Mouse (Mus musculus): Measurements from ENCODE around the gene Nectin1. TPM values are rescaled to one million over a fixed set of nuclear protein-coding genes. Genes with fewer than 3 reads are reported as not detected.
A peak's percentile ranks its signal among the peaks of the same experiment; 100 is the strongest.

Nectin1 gene
- polyA plus RNA-seq, 1 experiment from 2014 or later, result 9.0 TPM

DNA sequence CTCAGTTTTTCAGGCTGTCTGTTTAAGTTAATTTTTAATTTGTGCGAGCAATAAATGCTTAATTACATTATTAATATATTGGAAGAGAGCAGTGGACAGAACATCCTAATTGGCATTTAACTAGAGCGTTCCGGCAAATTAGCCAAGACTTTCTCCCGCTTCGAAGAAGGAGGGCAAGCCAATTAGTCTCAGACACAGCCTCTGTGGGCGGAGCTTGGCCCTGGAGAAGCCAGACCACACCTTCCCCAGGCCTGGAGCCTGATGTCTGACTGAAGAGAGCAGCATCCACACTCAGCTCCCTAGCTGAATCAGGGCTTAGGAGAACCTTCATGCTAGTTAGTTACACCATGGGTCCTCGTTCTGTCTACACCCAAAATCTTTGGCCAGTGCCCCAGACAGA, 64.8 kb downstream of the Nectin1 start:
- no peak overlapping the region for H3K27ac ChIP-seq (replicated peaks; ENCODE audit: low read depth, low read length)
- H3K4me1 ChIP-seq (ENCODE audit: control insufficient read depth, insufficient read depth, low read length), result peaks cover 4% of the 10 kb centered on the region
- no peaks in the 10 kb centered on the region for H3K27me3 ChIP-seq (replicated peaks; ENCODE audit: control insufficient read depth, insufficient read depth, low read length)
- WGBS, result 17% methylated on average over 7 of the region's 7 CpGs
- ATAC-seq (ENCODE audit: low read depth), result no peak; the same call in 1 of the 2 replicates
- H3K4me2 ChIP-seq (ENCODE audit: low read depth, low read length), result 0 out of 2 replicates have a peak overlapping the region, but pooled peaks have one; percentile 10
- peaks cover 8% of the 10 kb centered on the region; the same call in 1 of the 2 replicates for H3K36me3 ChIP-seq (ENCODE audit: control insufficient read depth, insufficient read depth, low read length)
- no peak overlapping the region for H3K9ac ChIP-seq (ENCODE audit: low read depth, low read length)
- no peaks in the 10 kb centered on the region for H3K9me3 ChIP-seq (ENCODE audit: control insufficient read depth, low read length)
- no peak overlapping the region for H3K4me3 ChIP-seq (ENCODE audit: low read depth, low read length)
- peak; percentile 76 for DNase-seq (ENCODE audit: low spot score)

DNA sequence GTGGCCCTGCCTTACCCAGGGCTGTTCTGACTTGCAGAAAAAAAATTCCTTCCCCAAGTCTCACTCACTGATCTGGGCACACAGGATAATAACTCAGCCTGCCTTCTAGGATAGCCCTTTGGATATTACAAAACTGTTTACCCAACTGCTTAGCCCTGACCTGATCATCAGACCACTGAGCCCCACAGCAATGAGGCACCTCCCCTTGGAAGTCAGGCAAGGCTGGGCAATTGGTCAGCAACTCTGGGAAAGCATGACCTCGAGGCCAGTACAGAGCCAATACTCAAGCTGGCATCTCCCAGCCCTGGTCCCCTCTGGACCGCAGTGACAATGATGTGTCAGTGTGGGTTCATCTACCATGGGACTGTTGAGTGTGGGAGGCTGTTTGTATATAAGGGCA, 69.4 kb downstream of the Nectin1 start:
- H3K4me1 ChIP-seq (ENCODE audit: control insufficient read depth, insufficient read depth, low read length), result peaks cover 2% of the 10 kb centered on the region
- no peak overlapping the region for H3K4me3 ChIP-seq (ENCODE audit: low read depth, low read length)
- H3K9ac ChIP-seq (ENCODE audit: low read depth, low read length), result no peak overlapping the region
- no peak overlapping the region for H3K4me2 ChIP-seq (ENCODE audit: low read depth, low read length)
- no peaks in the 10 kb centered on the region for H3K27me3 ChIP-seq (replicated peaks; ENCODE audit: control insufficient read depth, insufficient read depth, low read length)
- no peak overlapping the region for H3K27ac ChIP-seq (replicated peaks; ENCODE audit: low read depth, low read length)
- WGBS, result 64% methylated on average over 2 of the region's 2 CpGs
- ATAC-seq (ENCODE audit: low read depth) (no peak), DNase-seq (ENCODE audit: low spot score) (no peak)
- no peaks in the 10 kb centered on the region for H3K9me3 ChIP-seq (ENCODE audit: control insufficient read depth, low read length)
- H3K36me3 ChIP-seq (ENCODE audit: control insufficient read depth, insufficient read depth, low read length), result no peaks in the 10 kb centered on the region

DNA sequence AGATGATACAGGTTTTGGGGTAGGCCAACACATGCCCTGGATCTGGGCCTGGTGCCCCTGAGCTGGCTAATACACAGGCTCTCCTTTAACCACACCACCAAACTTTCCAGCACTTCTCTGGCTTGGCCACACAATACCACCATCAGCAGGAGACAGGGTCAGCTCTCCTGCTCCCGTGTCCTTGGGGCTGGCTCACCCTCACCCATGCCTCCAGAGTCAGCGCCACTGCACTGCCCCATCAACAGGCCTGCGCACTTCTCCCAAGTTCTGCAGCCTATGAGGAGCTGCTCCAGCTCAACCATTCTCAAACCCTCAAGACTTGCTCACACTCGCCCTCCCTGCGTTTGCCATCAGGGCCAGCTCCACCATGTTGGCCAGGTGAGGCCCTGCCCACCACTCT, 78.4 kb downstream of the Nectin1 start:
- H3K27me3 ChIP-seq (replicated peaks; ENCODE audit: control insufficient read depth, insufficient read depth, low read length), result no peaks in the 10 kb centered on the region
- no peak overlapping the region for H3K9ac ChIP-seq (ENCODE audit: low read depth, low read length)
- no peak overlapping the region for H3K4me3 ChIP-seq (ENCODE audit: low read depth, low read length)
- no peaks in the 10 kb centered on the region for H3K9me3 ChIP-seq (ENCODE audit: control insufficient read depth, low read length)
- H3K27ac ChIP-seq (replicated peaks; ENCODE audit: low read depth, low read length), result no peak overlapping the region
- H3K4me1 ChIP-seq (ENCODE audit: control insufficient read depth, insufficient read depth, low read length), result peaks cover 16% of the 10 kb centered on the region
- WGBS, result 92% methylated on average over 5 of the region's 5 CpGs
- ATAC-seq (ENCODE audit: low read depth) (no peak), DNase-seq (ENCODE audit: low spot score) (no peak)
- H3K36me3 ChIP-seq (ENCODE audit: control insufficient read depth, insufficient read depth, low read length), result no peaks in the 10 kb centered on the region
- no peak overlapping the region for H3K4me2 ChIP-seq (ENCODE audit: low read depth, low read length)

DNA sequence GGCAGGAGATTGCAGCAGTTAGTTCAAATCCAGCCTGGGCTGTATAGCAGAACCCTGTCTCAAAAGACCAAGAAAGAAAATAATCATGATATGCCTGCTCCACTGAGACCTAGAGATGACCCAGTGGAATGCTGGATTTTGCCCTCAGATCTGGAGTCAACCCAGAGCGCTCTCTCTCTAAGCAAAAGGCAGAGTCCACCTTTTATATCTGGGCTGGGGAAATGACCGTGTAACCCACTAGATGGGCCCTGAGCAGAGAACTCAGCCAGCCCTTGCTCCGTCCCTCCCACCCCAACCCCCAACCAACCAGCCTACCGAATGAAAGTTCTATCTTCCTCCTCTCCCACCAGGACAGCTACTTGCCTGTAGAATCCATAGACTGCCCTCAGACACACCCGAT, 81.4 kb downstream of the Nectin1 start:
- H3K9me3 ChIP-seq (ENCODE audit: control insufficient read depth, low read length), result no peaks in the 10 kb centered on the region
- WGBS, result 67% methylated on average over 5 of the region's 5 CpGs
- no peaks in the 10 kb centered on the region for H3K27me3 ChIP-seq (replicated peaks; ENCODE audit: control insufficient read depth, insufficient read depth, low read length)
- no peak overlapping the region for H3K4me2 ChIP-seq (ENCODE audit: low read depth, low read length)
- no peak for DNase-seq (ENCODE audit: low spot score)
- no peaks in the 10 kb centered on the region for H3K36me3 ChIP-seq (ENCODE audit: control insufficient read depth, insufficient read depth, low read length)
- H3K4me3 ChIP-seq (ENCODE audit: low read depth, low read length), result no peak overlapping the region
- peaks cover 19% of the 10 kb centered on the region for H3K4me1 ChIP-seq (ENCODE audit: control insufficient read depth, insufficient read depth, low read length)
- no peak for ATAC-seq (ENCODE audit: low read depth)
- H3K9ac ChIP-seq (ENCODE audit: low read depth, low read length), result no peak overlapping the region
- no peak overlapping the region for H3K27ac ChIP-seq (replicated peaks; ENCODE audit: low read depth, low read length)

DNA sequence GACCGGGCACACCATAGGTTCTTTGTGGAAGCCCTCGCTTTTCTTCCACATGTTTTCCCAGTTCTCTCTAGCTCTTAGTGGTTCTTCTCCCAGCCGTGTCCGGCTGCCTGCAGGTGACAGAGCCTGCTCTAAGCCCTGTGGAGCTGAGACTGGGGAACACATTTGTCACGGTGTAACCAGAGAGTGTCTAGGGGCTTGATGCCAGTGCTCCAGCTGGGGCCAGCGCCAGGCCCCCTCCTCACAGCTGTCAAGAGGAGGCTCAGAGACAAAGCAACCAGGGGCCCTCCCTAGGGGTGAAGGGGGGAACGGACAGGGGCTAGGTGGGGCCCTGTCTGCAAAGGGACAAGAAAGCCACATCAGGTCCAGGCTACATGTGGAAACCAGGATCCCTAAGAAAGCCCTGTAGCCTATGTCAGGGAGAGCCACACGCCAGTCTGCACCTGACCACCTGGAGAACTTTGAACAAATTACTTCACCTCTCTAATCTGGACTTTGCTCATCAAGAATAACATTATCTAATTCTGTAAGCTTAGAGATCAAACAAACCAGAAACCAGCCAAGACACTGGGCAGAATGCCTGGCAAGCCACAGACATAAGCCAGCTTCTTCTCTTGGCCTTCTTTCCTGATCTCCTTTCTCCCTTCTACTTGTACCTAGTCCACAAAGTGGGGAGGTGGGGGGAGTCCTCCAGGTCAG, 82.9 kb downstream of the Nectin1 start:
- DNase-seq (ENCODE audit: low spot score), result peak; percentile 79
- Histone ChIP-seq H3K4me1 (ENCODE audit: control insufficient read depth, insufficient read depth, low read length) (peaks cover 19% of the 10 kb centered on the region), H3K27me3 (replicated peaks; ENCODE audit: control insufficient read depth, insufficient read depth, low read length) (no peaks in the 10 kb centered on the region), H3K9me3 (ENCODE audit: control insufficient read depth, low read length) (no peaks in the 10 kb centered on the region), H3K36me3 (ENCODE audit: control insufficient read depth, insufficient read depth, low read length) (no peaks in the 10 kb centered on the region), H3K4me3 (ENCODE audit: low read depth, low read length) (no peak overlapping the region), H3K9ac (ENCODE audit: low read depth, low read length) (no peak overlapping the region), H3K4me2 (ENCODE audit: low read depth, low read length) (no peak overlapping the region), H3K27ac (replicated peaks; ENCODE audit: low read depth, low read length) (peak overlapping the region; percentile 44; the same call in 1 of the 2 replicates)
- 29% methylated on average over 8 of the region's 8 CpGs for WGBS
- ATAC-seq (ENCODE audit: low read depth), result peak; percentile 90

DNA sequence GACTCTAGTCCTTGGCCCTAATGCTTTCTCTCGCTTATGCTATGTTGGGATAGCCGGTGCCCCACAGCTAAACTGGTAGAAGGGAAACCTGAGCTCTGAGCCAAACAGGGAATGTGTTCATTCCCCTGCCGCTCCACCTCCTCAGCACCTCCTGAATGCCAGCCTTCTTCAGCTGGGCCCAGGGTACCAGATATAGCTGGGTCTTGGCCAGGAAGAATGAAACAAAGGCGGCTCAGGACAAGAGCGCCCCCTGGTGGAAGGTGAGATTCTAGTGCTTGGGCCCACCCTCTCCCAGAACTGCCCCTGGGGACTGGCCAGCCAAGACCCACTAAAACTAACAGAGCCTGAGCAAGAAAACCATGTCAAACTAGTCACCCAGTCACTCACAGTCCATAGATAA, 83.8 kb downstream of the Nectin1 start:
- Histone ChIP-seq H3K4me2 (ENCODE audit: low read depth, low read length) (no peak overlapping the region), H3K27me3 (replicated peaks; ENCODE audit: control insufficient read depth, insufficient read depth, low read length) (no peaks in the 10 kb centered on the region), H3K9me3 (ENCODE audit: control insufficient read depth, low read length) (no peaks in the 10 kb centered on the region), H3K4me1 (ENCODE audit: control insufficient read depth, insufficient read depth, low read length) (peaks cover 19% of the 10 kb centered on the region), H3K4me3 (ENCODE audit: low read depth, low read length) (no peak overlapping the region), H3K36me3 (ENCODE audit: control insufficient read depth, insufficient read depth, low read length) (no peaks in the 10 kb centered on the region), H3K9ac (ENCODE audit: low read depth, low read length) (no peak overlapping the region), H3K27ac (replicated peaks; ENCODE audit: low read depth, low read length) (0 out of 2 replicates have a peak overlapping the region, but pooled peaks have one; percentile 44)
- DNase-seq (ENCODE audit: low spot score), result peak; percentile 77
- 41% methylated on average over 5 of the region's 5 CpGs for WGBS
- ATAC-seq (ENCODE audit: low read depth), result peak; percentile 42; the same call in 1 of the 2 replicates

DNA sequence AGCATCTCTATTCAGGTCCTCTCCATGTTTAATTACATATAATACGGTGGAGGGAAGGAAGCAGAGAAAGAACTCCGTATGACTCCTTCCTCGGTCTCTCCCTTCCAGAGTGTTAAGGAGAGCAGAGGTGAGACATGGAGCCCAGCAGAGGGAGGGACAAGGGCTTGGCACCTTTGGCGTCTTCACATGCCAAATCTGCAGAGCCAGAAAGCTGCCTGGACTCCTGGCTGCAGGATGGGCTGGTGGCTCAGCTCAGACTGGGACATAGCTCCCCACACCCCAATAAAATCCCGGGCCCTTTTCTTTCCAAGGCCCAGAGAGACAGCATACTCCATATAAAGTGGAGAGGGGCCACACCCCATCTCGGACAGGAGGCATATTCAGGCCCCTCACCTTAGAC, 85.2 kb downstream of the Nectin1 start:
- DNase-seq (ENCODE audit: low spot score) (no peak), ATAC-seq (ENCODE audit: low read depth) (no peak)
- Histone ChIP-seq H3K27me3 (replicated peaks; ENCODE audit: control insufficient read depth, insufficient read depth, low read length) (no peaks in the 10 kb centered on the region), H3K27ac (replicated peaks; ENCODE audit: low read depth, low read length) (no peak overlapping the region), H3K9ac (ENCODE audit: low read depth, low read length) (no peak overlapping the region), H3K36me3 (ENCODE audit: control insufficient read depth, insufficient read depth, low read length) (no peaks in the 10 kb centered on the region), H3K4me2 (ENCODE audit: low read depth, low read length) (no peak overlapping the region), H3K4me1 (ENCODE audit: control insufficient read depth, insufficient read depth, low read length) (peaks cover 19% of the 10 kb centered on the region), H3K4me3 (ENCODE audit: low read depth, low read length) (no peak overlapping the region), H3K9me3 (ENCODE audit: control insufficient read depth, low read length) (no peaks in the 10 kb centered on the region)
- 68% methylated on average over 6 of the region's 6 CpGs for WGBS

DNA sequence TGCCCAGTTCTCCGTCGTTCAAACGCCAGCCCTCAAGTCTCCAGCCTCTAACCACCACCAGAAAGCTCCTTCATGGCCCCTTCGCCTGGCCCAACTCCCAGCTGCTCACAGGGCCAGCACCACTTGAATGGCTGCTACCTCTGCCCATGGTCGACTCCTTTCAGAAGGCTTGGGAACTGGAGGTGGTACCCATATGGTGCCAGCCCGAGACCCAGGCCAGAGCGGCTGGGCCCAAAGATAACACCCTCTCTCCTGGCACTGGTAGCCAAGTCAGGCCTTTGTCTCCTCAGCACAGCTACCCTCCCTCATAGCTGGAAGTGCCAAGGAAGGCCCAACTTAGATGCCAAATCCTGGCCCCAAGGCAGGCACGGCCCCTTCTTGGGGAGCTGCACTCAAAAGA, 89.4 kb downstream of the Nectin1 start:
- Histone ChIP-seq H3K4me3 (ENCODE audit: low read depth, low read length) (no peak overlapping the region), H3K9ac (ENCODE audit: low read depth, low read length) (no peak overlapping the region), H3K36me3 (ENCODE audit: control insufficient read depth, insufficient read depth, low read length) (no peaks in the 10 kb centered on the region), H3K9me3 (ENCODE audit: control insufficient read depth, low read length) (no peaks in the 10 kb centered on the region), H3K4me1 (ENCODE audit: control insufficient read depth, insufficient read depth, low read length) (no peaks in the 10 kb centered on the region), H3K27me3 (replicated peaks; ENCODE audit: control insufficient read depth, insufficient read depth, low read length) (no peaks in the 10 kb centered on the region), H3K4me2 (ENCODE audit: low read depth, low read length) (no peak overlapping the region), H3K27ac (replicated peaks; ENCODE audit: low read depth, low read length) (no peak overlapping the region)
- no peak for DNase-seq (ENCODE audit: low spot score)
- ATAC-seq (ENCODE audit: low read depth), result no peak
- WGBS, result 89% methylated on average over 7 of the region's 8 CpGs

DNA sequence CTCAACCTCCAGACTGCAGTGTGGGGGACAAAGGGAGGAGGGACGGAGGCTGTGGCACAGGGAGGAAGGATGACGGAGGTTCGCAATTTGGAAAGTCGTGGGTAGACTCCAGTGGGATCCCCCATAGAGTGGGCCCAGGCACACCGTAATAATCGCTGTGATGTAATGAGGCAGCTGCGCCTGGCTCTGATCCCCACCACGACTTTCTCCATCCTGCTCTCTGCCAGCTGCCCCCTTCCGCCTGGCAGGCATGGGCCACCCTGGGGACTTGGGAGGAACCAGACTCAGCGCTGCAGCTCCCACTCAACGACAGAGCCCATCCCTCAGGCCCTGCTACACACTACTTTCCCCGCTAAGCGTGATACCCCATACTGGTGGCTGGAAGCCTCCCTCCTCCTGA, 90.5 kb downstream of the Nectin1 start:
- Histone ChIP-seq H3K36me3 (ENCODE audit: control insufficient read depth, insufficient read depth, low read length) (no peaks in the 10 kb centered on the region), H3K4me1 (ENCODE audit: control insufficient read depth, insufficient read depth, low read length) (no peaks in the 10 kb centered on the region), H3K4me2 (ENCODE audit: low read depth, low read length) (no peak overlapping the region), H3K27ac (replicated peaks; ENCODE audit: low read depth, low read length) (no peak overlapping the region), H3K9me3 (ENCODE audit: control insufficient read depth, low read length) (no peaks in the 10 kb centered on the region), H3K9ac (ENCODE audit: low read depth, low read length) (no peak overlapping the region), H3K4me3 (ENCODE audit: low read depth, low read length) (no peak overlapping the region), H3K27me3 (replicated peaks; ENCODE audit: control insufficient read depth, insufficient read depth, low read length) (no peaks in the 10 kb centered on the region)
- 66% methylated on average over 12 of the region's 13 CpGs for WGBS
- peak; percentile 77 for ATAC-seq (ENCODE audit: low read depth)
- DNase-seq (ENCODE audit: low spot score), result peak; percentile 58

Data from embryonic facial prominence, embryonic 14.5 days (tissue).